Mouse (Mus musculus): Measurements from ENCODE around the gene Tm9sf4.

Gene Tm9sf4

DNA sequence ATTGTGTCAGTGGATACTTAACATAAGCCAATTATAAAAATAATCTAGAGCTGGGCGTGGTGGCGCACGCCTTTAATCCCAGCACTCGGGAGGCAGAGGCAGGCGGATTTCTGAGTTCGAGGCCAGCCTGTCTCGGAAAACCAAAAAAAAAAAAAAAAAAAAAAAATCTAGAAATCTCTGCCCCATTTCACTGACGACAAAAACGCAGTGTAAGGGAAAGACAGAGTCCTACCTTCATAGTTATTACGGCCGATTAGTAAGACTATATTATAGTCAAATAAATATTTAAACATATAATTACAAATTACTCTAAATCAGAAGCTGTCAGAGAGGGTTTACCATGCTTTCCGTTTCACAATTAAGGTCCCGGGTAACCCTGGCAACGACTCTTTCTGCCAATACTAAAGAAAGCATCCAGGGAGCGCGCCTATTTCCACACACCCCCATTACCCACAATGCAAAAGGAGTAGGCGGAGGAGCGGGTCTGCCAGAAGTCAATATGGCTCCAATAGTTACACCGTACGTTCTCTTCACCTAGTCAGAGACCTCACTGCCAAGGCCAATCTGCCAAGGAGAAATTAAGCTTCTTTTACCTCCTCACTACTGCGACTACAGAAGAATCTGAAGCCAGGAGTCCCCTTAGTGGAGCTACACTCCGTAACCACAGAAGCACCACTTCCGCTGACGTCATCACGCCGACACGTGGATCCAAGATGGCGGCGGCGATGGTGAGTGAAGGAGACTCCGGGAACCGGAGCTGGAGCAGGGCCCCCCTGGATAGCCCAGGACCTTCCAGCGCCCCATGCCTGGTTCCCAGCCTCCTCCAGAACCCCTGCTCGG is at the start of gene Tm9sf4:
Gene Tm9sf4 (plus strand): TSS at position 460 of the 840 bp plus-strand sequence.
- peak; percentile 86 for DNase-seq (ENCODE audit: low read depth)

GRCm38 (mm10) chr2:153115679-153116081 is 45.4 kb upstream of the Tm9sf4 start:
- DNase-seq (ENCODE audit: low read depth) = no peak

DNA sequence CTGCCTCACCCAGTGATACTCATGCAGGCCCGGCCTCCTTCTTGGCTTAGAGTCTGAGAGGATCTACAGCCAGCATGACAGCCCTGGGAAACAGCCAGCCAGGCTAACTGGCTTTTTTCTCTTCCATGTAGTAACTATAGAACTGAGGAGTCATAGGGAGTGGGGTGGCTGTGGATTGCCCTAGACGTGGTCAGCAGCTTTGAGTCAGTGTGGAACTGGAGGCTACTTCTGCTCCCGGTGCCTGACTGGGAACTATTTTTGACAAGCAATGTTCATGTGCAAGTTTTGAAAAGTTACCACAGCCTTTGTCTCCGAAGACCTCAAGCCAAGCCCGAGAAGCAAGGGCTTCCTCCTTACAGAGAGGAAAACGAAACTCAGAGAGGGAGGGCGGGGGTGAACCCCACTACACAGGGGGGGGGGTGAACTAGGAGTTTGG is 44.0 kb upstream of the Tm9sf4 start:
- DNase-seq (ENCODE audit: low read depth) = peak; percentile 81

DNA sequence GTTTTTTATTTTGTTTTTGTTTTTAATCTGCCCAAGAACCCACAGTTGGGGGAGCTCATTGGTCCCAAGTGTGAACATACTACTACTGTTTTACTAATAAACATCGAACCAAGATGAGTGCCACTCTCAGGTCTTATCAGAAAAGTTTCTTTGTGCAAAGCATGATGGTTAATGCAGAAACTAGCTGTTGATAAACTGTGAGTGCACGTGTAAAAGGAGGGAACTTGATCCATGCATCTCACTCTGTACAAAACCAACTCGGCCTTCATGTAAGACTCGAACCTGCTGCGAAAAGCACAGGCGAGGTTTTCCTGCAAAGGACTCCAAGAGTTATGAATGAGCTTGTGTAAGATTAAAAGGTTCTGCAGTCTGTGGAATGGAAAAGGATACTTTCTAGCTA is 41.6 kb upstream of the Tm9sf4 start:
- DNase-seq (ENCODE audit: low read depth) = no peak

DNA sequence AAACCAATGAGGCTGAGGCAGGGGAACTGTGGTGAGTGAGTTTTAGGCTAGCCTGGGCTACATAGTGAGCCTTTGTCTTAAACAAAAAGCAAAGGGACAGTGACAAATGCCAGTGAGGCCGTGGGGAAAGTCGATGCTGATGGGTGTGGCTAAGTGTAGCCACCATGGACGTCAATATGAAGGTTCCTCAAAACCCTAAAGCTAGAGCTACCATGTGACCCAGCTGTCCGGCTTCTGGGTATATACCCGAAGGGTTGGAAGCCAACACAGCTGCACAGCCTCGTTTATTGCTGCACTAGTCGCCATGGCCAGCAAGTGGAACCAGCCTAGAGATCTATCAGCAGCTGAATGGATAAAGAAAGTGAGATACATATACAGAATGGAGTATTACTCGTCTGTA is 41.0 kb upstream of the Tm9sf4 start:
- DNase-seq (ENCODE audit: low read depth) = no peak

DNA sequence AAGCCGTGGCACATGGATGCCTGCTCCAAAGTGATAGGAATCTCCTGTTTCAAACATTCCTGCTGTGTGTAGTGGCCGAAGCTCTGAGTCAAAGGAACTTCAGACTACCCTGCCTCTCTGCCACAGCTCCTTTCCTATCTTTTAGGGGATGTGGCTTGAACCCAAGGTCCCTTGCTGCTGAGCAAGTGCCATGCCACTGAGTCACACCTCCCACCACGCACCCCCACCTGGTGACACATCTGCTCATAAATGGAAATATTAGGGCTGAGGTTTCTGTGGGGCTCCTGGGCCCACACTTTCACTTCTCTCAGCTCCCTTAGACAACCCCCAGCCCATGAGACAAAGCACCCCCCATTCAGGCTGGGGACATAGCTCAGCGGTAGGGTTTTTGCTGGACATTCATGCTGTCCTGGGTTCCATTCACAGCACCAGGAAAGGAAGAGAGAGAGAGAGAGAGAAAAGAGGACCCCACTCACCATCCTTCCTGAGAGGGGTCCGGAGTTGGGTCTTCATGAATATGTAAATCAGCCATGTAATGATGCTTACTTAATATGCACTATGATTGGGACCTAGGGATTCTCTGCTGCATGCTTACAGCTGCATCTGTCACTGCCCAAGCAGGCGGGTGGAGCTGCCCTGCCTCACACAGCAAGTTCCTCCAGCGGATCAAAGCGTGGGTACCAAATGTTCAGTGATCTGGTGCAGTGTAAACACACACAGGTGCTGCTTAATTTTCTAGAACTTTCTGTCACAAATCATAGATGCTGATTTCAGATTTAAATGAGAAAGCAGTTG is 39.1 kb upstream of the Tm9sf4 start:
- no peak for DNase-seq (ENCODE audit: low read depth)

DNA sequence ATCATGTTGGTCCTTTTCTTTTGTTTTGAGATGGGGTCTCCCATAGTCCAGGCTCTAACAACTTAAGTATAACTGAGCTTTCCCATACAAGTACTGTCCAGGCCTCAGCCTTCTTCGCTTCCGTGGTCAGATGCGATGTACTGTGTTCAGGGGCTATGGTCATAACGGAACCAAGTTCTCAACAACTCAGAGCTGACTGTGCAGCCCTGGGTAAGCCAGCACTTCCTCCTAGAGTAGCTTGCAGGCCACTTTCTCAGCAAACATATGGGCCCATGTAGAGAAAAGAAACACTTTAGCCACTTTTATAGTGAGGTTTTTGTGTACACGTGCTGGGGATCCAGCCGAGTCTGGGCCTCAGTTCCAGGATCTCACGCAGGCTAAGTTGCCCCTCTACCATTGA is 38.4 kb upstream of the Tm9sf4 start:
- no peak for DNase-seq (ENCODE audit: low read depth)

GRCm38 (mm10) chr2:153125875-153126274 is 35.2 kb upstream of the Tm9sf4 start:
- no peak for DNase-seq (ENCODE audit: low read depth)

GRCm38 (mm10) chr2:153131019-153131418 is 30.1 kb upstream of the Tm9sf4 start:
- no peak for DNase-seq (ENCODE audit: low read depth)

DNA sequence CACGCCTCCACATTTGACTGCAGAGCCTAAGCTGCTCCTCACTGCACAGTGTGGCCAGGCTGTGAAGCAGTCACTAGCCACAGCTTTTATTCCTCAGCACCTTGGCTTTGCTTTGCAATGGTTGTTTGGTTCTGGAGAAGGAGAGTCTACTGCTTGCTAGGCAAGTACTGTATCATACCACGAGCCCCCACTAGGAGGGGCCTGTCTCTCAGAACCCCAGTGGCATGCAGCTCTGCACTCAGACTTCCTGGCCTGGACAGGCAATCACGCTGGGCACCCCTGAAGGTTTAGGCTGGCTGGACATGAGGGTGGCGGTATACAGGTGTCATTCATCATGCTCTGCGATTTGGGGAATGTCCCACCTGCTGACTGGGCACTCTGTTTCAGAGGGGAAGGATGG is 26.9 kb upstream of the Tm9sf4 start:
- no peak for DNase-seq (ENCODE audit: low read depth)

DNA sequence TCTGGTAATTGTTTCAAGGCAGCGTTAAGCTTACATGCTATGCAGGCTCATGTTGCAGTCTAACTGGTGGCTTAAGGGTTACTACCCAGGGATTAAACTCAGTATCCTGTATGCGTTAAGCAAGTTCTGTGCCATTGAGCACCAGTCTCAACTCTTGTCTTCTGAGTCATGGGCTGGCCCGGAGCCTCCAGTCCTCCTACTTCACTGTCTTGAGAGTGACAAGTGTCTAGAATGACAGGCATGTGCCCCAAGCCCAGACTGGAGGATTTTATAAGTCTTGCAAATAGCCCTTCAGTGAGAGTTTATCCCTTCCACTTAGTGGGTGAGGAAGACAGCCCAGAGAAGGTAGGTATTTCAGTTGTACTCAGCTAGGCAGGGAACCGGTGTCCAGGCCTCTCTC is 24.9 kb upstream of the Tm9sf4 start:
- DNase-seq (ENCODE audit: low read depth) = no peak

DNA sequence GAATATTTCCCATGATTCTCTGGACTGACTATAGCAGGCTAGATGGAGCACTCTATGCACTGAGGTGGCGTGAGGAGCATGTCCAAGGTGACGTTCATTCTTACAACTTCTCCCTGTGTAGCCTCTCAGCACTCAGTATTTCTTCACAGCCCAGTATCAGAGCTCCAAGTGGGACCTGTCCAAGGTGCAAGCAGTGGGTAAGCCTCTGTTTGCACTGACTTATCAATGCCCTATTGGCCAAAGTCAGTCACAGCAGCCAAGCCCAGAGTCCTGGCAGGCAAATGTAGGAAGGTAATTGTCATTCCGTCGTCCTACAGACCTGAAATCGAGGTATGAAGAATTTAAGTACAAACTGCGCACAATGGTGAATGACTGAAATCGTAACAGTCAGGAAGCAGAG is 21.9 kb upstream of the Tm9sf4 start:
- DNase-seq (ENCODE audit: low read depth) = no peak

DNA sequence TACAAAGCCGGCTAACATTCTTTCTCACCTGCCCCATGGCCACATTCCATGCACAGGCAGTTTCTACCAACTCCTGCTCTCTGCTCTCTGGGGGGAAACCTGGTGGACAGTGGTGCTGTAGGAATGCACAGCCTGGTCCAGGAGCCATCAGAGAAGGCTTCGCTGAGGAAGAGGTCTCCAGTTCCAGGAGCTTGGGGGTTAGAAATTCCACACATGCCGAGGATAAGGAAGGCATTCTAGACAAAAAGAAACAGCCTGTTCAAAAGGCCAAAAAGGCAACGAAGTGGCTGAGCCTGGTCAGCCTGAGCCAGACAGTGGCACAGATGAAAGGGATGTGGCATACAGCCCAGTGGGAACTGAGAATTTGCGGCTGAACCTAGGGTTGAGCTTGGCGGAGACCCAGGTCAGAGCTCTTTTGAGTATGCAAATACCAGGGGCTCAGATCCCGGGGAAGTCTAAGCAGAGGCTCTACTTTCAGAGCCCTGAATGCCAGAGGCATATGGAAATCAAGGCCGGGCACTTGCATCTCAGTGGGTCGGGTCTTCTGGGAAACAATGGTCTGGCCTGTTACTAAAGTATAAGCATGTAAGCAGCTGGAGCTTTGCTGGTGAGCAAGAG is 21.0 kb upstream of the Tm9sf4 start:
- DNase-seq (ENCODE audit: low read depth) = peak; percentile 95

DNA sequence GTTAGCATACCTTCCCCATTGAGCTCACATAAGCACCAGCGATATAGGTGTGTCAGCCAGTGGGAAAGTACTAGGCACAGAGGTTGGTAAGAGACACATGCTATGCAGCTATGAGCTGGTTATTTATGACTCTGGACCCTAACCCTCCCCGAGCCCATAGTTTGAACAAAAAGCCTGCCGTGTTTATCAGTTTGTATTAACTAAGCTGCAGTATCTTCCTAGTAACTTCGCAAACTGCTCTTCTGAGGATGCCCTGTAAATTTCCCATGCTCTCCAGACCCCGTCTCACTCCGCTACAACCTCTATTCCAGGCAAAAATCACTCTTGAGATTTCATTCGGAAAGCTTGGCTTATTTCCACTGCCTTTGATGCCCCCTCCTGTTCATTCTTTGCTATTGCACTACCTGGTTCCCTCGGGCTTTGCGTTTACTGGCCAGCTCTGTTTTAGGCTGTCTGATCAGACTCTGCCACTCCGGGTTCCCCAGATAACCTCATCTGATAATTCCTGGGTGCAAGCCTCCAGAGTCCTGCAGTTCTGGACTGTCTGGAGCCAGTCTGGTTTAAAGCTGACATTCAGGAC is 18.4 kb upstream of the Tm9sf4 start:
- peak; percentile 36 for DNase-seq (ENCODE audit: low read depth)

DNA sequence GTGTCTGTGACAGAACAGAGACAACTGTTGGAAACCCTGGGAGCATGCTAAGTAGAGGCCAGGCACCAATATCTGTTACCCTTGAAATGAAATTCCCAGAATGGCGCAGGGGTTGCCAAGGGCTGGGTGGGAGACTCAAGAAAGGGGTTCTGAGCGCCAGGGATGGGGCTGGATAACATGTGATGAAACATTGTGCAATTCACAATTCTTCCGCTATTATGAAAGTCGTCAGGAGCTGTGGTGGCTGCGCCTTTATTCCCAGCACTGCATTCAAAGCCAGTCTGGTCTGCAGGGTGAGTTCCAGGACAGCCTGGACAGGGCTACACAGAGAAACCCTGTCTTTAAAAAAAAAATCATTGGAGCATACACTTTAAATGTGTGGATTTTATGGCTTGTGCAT is 15.8 kb upstream of the Tm9sf4 start:
- no peak for DNase-seq (ENCODE audit: low read depth)

- no peak for DNase-seq (ENCODE audit: low read depth)
Measured at GRCm38 (mm10) chr2:153147236-153147635, 13.9 kb upstream of the Tm9sf4 start.

DNA sequence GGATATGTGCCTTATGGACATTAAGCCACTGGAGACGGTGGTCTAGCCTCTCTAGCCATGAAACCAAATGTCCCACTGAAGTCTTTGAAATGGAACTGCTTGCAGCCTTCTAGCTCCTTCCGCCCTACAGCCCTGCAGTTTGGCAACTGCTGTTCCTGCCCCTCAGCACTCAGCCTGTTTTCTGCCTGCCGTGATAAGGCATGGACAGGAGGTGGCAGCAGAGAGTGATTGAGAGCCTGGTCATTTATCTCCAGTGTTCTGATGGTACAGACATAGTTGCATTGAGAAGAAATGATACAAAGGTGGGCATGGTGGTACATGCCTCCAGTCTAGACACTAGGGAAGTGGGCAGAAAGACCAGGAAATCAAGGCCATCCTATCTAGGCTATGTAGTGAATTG is 13.4 kb upstream of the Tm9sf4 start:
- DNase-seq (ENCODE audit: low read depth) = no peak

- no peak for DNase-seq (ENCODE audit: low read depth)
Measured at GRCm38 (mm10) chr2:153149742-153150141, 11.4 kb upstream of the Tm9sf4 start.

DNA sequence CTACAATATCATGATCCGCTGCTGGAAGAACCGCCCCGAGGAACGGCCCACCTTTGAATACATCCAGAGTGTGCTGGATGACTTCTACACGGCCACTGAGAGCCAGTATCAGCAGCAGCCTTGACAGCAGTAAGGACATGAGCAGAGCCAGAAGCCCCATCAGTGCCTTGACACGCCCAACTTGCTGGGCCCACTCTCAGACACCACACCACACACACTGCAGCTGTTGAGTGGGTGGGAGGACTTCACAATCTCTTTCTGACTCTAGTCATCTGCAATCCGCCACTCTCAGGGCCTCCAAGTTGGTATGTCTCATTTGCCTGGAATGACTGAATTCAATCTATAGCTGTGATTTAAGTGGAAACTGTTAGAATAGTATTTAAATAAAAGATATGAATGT is 10.1 kb upstream of the Tm9sf4 start:
- no peak for DNase-seq (ENCODE audit: low read depth)

DNA sequence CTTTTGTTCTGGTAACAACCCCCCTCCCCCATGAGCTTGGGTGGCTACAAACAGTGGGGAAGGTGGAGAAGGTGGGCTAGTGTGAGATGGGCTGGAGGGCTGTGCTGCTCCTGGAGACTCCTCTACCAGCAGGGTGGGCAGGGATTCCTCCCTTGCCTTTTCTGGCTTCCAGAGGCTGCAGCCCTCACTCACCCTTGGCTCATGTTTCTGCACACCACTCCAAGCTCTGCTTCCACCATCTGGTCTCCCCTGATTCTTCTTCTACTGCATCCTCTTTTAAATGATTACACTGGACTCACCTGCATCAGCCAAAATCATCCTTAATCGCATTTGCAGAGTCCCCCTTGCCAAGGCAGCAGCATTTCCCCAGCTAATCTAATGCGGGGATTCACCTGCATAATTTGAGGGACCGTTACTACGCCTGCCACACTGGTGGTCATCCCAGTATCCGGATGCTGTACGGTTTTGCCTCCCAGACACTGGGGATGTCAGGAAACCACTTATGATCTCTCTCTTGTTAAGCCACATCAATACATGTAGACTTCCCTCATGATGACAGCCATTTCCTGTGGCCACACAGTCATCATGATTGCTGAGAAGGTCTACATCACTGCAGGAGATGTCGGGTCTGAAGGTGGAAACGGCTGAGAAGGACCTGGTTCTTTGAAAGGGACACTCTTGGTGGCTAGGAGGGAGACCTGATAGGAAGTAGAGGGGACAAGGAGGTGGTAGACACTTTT is 9.0 kb upstream of the Tm9sf4 start:
- no peak for DNase-seq (ENCODE audit: low read depth)

DNA sequence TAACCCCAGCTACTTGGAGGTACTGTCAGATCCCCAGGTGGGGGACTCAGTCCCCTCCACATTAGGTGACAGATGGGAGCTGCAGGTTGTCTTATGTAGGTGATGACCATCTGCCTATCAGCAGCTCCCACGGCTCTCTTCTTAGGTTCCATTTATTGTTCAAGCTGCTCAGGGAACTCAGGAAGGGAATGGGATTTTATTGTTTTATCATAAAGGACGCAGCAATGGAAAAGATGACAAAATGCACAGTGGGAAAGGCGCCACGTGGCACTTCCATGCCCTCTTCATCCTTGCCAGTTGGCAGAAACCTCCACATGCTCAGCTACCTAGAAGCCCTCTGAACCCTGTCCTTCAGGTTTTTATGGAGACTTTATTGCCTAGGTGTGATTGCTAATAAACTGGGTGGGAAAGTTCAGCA is 8.1 kb upstream of the Tm9sf4 start:
- DNase-seq (ENCODE audit: low read depth) = no peak

GRCm38 (mm10) chr2:153157270-153157669 is 3.8 kb upstream of the Tm9sf4 start:
- DNase-seq (ENCODE audit: low read depth) = no peak
